Mouse (Mus musculus) midbrain, embryonic 14.5 days (tissue): ENCODE results near the gene Immp2l. TPM values are rescaled to one million over a fixed set of nuclear protein-coding genes. Genes with fewer than 3 reads are reported as not detected.
A peak's percentile ranks its signal among the peaks of the same experiment; 100 is the strongest.

Source experiments
- ATAC-seq: fragments of 200-750 bp; cut with Nextera tagmentation; 2 replicates; pipeline ENCODE4 v1.8.0; 2017; ENCODE audit warnings: moderate number of reproducible peaks, moderate library complexity; ENCODE audit not compliant: low FRiP score, low TSS enrichment
- DNase-seq: peaks from one replicate; pipeline ENCODE4 v3.0.0-alpha.2; 2015
- H3K27ac ChIP-seq: fragments of 300-500 bp; sonication (generic); replicated peaks from 2 replicates; pipeline ENCODE4 v1.5.1; 2014; ENCODE audit warnings: mild to moderate bottlenecking, low read depth, low read length, moderate library complexity
- H3K27me3 ChIP-seq: fragments of 300-500 bp; sonication (generic); 2 replicates; pipeline ENCODE4 v1.6.1; 2014; ENCODE audit warnings: low read length, control low read depth, mixed read lengths; ENCODE audit not compliant: control insufficient read depth, insufficient read depth
- H3K36me3 ChIP-seq: fragments of 300-500 bp; sonication (generic); 2 replicates; pipeline ENCODE4 v1.6.1; 2014; ENCODE audit warnings: low read length, control low read depth; ENCODE audit not compliant: control insufficient read depth, insufficient read depth
- H3K4me1 ChIP-seq: fragments of 300-500 bp; sonication (generic); 2 replicates; pipeline ENCODE4 v1.6.1; 2014; ENCODE audit warnings: mild to moderate bottlenecking, antibody characterized with exemption, low read length, control low read depth; ENCODE audit not compliant: control insufficient read depth, insufficient read depth
- H3K4me2 ChIP-seq: fragments of 300-500 bp; sonication (generic); 2 replicates; pipeline ENCODE4 v1.6.1; 2014; ENCODE audit warnings: mild to moderate bottlenecking, low read length, moderate library complexity
- H3K4me3 ChIP-seq: fragments of 300-500 bp; sonication (generic); replicated peaks from 2 replicates; pipeline ENCODE4 v1.5.1; 2014; ENCODE audit warnings: low read depth, low read length
- H3K9ac ChIP-seq: fragments of 300-500 bp; sonication (generic); replicated peaks from 2 replicates; pipeline ENCODE4 v1.6.1; 2014; ENCODE audit warnings: mild to moderate bottlenecking, low read length, moderate library complexity
- H3K9me3 ChIP-seq: fragments of 300-500 bp; sonication (generic); 2 replicates; pipeline ENCODE4 v1.6.1; 2016; ENCODE audit warnings: low read length, control low read depth, mixed read lengths; ENCODE audit not compliant: control insufficient read depth
- WGBS: fragments of 180-500 bp; shearing (Covaris S2); extraction: QIAGEN DNeasy Blood & Tissue Kit; methylation state at CpG from one replicate; pipeline ENCODE4 v1.1.7; 2014; 5-methylcytosine and 5-hydroxymethylcytosine counted together
- polyA plus RNA-seq: library from polyadenylated mRNA; unstranded; fragments of >200 nt; fragmentation: Nextera tagmentation; extraction: Ambion mirVana; gene quantifications from 2 replicates; pipeline ENCODE4 v1.2.1, GENCODE M21; 2014

Immp2l gene
- polyA plus RNA-seq, 1 experiment from 2014 or later = 5.5 TPM

- Histone ChIP-seq H3K9ac (no peak overlapping the region), H3K36me3 (no peaks in the 10 kb centered on the region), H3K27ac (no peak overlapping the region), H3K4me3 (no peak overlapping the region), H3K27me3 (no peaks in the 10 kb centered on the region), H3K4me1 (no peaks in the 10 kb centered on the region), H3K4me2 (no peak overlapping the region), H3K9me3 (no peaks in the 10 kb centered on the region)
- ATAC-seq (no peak), DNase-seq (no peak)
- WGBS = 91% methylated on average over 5 of the region's 5 CpGs
Measured at GRCm38 (mm10) chr12:41039834-41040233, 15.9 kb downstream of the Immp2l start.

GRCm38 (mm10) chr12:41041737-41042136, 17.8 kb downstream of the Immp2l start:
- 86% methylated on average over 2 of the region's 2 CpGs for WGBS
- ATAC-seq = no peak
- DNase-seq = no peak
- no peaks in the 10 kb centered on the region for H3K27me3 ChIP-seq
- no peaks in the 10 kb centered on the region for H3K4me1 ChIP-seq
- no peaks in the 10 kb centered on the region for H3K9me3 ChIP-seq
- no peak overlapping the region for H3K9ac ChIP-seq
- no peaks in the 10 kb centered on the region for H3K36me3 ChIP-seq
- H3K27ac ChIP-seq = no peak overlapping the region
- H3K4me2 ChIP-seq = no peak overlapping the region
- no peak overlapping the region for H3K4me3 ChIP-seq

- DNase-seq (no peak), ATAC-seq (no peak)
- Histone ChIP-seq H3K27me3 (no peaks in the 10 kb centered on the region), H3K36me3 (no peaks in the 10 kb centered on the region), H3K9ac (no peak overlapping the region), H3K4me1 (no peaks in the 10 kb centered on the region), H3K9me3 (no peaks in the 10 kb centered on the region), H3K4me3 (no peak overlapping the region), H3K27ac (no peak overlapping the region), H3K4me2 (no peak overlapping the region)
- 87% methylated on average over 12 of the region's 12 CpGs for WGBS
Measured at GRCm38 (mm10) chr12:41044493-41045132, 20.7 kb downstream of the Immp2l start.

GRCm38 (mm10) chr12:41047085-41047766, 23.3 kb downstream of the Immp2l start:
- Histone ChIP-seq H3K4me3 (no peak overlapping the region), H3K27ac (no peak overlapping the region), H3K36me3 (no peaks in the 10 kb centered on the region), H3K9ac (no peak overlapping the region), H3K9me3 (no peaks in the 10 kb centered on the region), H3K4me1 (no peaks in the 10 kb centered on the region), H3K27me3 (no peaks in the 10 kb centered on the region), H3K4me2 (no peak overlapping the region)
- ATAC-seq = no peak
- WGBS = 94% methylated on average over 12 of the region's 12 CpGs
- DNase-seq = no peak

- no peak overlapping the region for H3K27ac ChIP-seq
- no peaks in the 10 kb centered on the region for H3K4me1 ChIP-seq
- H3K36me3 ChIP-seq = no peaks in the 10 kb centered on the region
- no peaks in the 10 kb centered on the region for H3K27me3 ChIP-seq
- H3K9ac ChIP-seq = no peak overlapping the region
- ATAC-seq (no peak), DNase-seq (peak; percentile 24)
- no peaks in the 10 kb centered on the region for H3K9me3 ChIP-seq
- WGBS = 68% methylated on average over 5 of the region's 5 CpGs
- no peak overlapping the region for H3K4me3 ChIP-seq
- no peak overlapping the region for H3K4me2 ChIP-seq
Measured at GRCm38 (mm10) chr12:41050945-41051344, 27.1 kb downstream of the Immp2l start.

GRCm38 (mm10) chr12:41052897-41053296, 29.0 kb downstream of the Immp2l start:
- Histone ChIP-seq H3K9me3 (no peaks in the 10 kb centered on the region), H3K9ac (no peak overlapping the region), H3K27me3 (no peaks in the 10 kb centered on the region), H3K4me3 (no peak overlapping the region), H3K36me3 (no peaks in the 10 kb centered on the region), H3K27ac (no peak overlapping the region), H3K4me2 (no peak overlapping the region), H3K4me1 (no peaks in the 10 kb centered on the region)
- DNase-seq (no peak), ATAC-seq (no peak)
- WGBS = 84% methylated on average over 3 of the region's 3 CpGs

GRCm38 (mm10) chr12:41054006-41054791, 30.3 kb downstream of the Immp2l start:
- H3K27me3 ChIP-seq = no peaks in the 10 kb centered on the region
- no peak overlapping the region for H3K27ac ChIP-seq
- no peak overlapping the region for H3K4me3 ChIP-seq
- H3K4me1 ChIP-seq = no peaks in the 10 kb centered on the region
- H3K36me3 ChIP-seq = no peaks in the 10 kb centered on the region
- no peak overlapping the region for H3K9ac ChIP-seq
- H3K4me2 ChIP-seq = no peak overlapping the region
- ATAC-seq (no peak), DNase-seq (peak; percentile 3)
- H3K9me3 ChIP-seq = no peaks in the 10 kb centered on the region
- WGBS = 78% methylated on average over 11 of the region's 11 CpGs

GRCm38 (mm10) chr12:41055941-41056340, 32.1 kb downstream of the Immp2l start:
- H3K27me3 ChIP-seq = no peaks in the 10 kb centered on the region
- H3K4me3 ChIP-seq = no peak overlapping the region
- H3K4me2 ChIP-seq = no peak overlapping the region
- no peak for ATAC-seq
- H3K9me3 ChIP-seq = no peaks in the 10 kb centered on the region
- no peaks in the 10 kb centered on the region for H3K36me3 ChIP-seq
- H3K9ac ChIP-seq = no peak overlapping the region
- no peaks in the 10 kb centered on the region for H3K4me1 ChIP-seq
- no peak for DNase-seq
- H3K27ac ChIP-seq = no peak overlapping the region
